Mouse (Mus musculus): Measurements from ENCODE around the gene Gsta2.
A peak's percentile ranks its signal among the peaks of the same experiment; 100 is the strongest.
"Not testable (repeated sequence)": the region's sequence is repeated elsewhere in the genome, so short reads cannot be mapped to it uniquely, and the experiment has no call there.

Gsta2 gene

GRCm38 (mm10) chr9:78365850-78366544 lies 10.4 kb upstream of the Gsta2 start:
- DNase-seq (ENCODE audit: low spot score): no peak

DNA sequence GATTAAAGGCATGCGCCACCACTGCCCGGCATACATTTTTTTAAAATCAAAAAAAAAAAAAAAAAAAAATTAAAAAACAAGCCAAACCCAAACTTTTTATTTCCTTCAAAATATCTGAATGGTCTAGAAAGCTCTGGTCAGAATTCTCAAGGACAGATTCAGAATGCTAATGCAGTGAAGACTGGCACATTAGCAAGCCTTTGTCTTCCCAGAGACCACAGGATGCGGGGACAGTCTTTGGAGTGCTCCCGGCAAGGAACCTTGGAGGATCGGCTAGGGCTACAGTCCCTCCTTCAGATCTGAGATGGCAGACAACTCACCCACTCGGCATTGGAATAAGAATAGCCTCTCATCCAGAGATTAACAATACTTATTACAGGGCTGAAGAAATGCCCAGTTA lies 9.1 kb upstream of the Gsta2 start:
- DNase-seq (ENCODE audit: low spot score): no peak

GRCm38 (mm10) chr9:78363374-78363773 lies 7.8 kb upstream of the Gsta2 start:
- no peak for DNase-seq (ENCODE audit: low spot score)

- no peak for DNase-seq (ENCODE audit: low spot score)
Measured at GRCm38 (mm10) chr9:78360484-78360872, 4.9 kb upstream of the Gsta2 start.

DNA sequence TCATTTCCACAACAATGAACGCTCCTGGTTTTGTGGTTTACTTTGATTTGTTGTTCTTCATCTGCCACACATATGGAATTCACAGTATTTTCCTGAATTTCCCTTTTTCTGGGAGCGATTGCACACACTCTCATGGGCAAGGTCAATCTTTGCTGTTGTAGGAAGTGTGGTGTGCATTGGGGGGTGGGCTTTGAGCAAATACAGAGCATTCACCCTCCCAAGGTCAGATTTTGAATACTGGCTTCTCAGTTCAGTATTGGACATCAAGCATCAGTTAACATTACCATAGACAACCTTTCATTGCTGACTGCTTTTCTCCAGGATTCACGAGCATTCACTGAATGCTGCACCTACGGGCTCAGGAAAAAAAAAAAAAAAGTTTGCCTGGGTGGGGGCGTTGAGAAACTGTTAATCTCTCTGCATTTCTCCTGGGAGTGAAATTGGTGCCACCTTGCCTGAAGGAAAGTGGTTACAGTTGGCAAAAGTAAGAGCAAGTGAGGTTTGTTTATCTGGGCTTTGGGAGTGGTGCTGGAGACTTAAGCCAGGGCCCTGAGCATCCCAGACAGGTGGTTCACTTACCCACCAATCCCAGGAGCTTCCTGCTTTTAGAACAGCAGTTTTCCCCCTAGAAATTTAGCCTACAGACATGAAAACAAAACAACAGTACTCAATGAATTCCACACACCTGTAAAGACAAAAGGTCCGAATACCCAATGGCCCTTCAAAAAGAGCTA lies 4.3 kb upstream of the Gsta2 start:
- DNase-seq (ENCODE audit: low spot score): no peak

GRCm38 (mm10) chr9:78358053-78358452 lies 2.5 kb upstream of the Gsta2 start:
- DNase-seq (ENCODE audit: low spot score): peak; percentile 73

DNA sequence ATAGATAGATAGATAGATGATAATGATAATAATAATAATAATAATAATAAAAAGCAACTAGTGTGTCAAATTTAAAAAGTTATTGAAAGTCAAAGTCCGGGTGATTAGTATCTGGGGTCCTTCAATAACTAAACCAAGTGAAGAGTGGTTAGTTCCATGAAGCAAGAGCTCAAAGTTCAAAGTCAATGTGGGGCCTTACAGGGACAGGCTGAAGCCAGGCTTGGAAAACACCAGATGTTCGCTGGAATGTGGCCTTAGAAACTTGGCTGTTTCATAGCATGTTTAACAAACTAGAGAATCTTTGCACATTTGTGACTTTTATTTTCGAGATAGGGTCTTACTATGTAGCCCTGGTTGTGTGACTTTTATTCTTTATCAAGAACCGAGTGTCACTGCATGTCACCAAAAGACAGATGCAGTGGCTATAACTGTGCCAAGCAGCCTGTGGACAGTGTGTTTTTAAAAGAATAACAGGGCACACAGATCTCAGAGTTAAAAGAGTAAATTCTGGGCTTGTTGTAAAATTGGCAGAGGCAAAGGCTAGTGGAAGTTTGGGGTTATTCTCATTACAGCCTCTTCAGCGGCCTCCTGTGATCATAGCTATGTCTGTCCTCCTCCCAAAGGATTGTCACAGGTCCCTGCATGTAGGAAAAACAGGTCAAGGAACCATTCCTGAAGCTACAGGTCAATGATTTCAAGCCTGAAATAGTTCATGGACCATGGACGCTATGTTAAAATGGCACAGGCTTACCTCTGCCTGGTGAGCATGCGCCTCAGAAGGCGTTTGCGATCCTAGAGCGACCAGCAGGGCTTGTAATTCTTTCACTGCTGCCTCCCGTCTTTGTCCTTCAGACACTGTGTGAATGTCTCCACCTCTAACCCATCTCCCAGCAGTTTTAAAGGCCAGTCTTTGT lies 666 bp downstream of the Gsta2 start:
- DNase-seq (ENCODE audit: low spot score): no peak

DNA sequence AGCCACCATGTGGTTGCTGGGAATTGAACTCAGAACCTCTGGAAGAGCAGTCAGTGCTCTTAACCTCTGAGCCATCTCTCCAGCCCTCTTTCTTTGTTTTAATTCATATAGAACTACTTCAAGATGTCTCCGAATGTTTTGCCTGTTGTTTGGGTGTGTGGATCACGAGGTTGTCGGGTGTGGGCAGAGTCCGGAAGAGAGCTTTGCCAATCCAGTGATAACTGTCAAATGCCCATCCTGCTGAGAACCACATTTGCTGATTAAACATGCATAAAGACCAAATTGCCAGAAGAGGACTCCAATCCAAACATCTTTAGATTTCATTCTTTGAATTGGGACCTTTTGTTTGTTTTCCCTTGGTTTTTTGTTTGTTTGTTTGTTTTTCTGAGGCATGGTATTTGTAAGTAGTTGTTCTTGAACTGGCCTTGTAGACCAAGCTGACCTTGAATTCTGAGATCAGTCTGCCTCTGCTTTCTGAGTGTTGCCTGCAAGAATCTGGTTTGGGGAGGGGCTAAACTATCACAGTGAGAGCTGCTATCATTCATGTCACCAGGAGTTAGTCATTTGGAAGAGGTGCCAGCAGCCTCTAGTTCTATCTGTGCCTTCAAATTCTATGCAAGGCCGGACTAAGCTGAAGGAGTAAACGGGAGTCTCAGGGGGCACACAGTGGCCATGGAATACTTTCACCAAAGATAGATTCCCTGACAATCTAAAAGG lies 3.9 kb downstream of the Gsta2 start:
- DNase-seq (ENCODE audit: low spot score): no peak

DNA sequence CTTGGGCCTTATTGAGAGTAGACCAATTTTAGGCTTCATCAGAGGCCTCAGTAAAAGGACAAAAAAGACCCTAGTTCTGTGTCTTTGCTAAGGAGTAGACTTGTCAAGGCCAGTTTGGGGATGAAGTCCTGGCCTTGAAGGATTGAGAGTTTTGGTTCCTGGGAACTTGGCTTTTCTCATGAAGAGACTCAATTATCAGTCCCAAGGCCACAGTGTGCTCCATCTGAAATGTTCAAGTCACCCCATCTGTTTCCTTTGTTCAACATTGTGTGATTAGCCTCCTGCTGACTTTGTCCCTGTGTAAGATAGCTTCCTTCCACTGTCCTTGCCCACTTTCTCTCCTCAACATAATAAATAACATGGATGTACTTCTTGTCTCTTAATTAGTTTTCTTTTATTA lies 5.6 kb downstream of the Gsta2 start:
- not testable (repeated sequence) for DNase-seq (ENCODE audit: low spot score)

- DNase-seq (ENCODE audit: low spot score): not testable (repeated sequence)
Measured at GRCm38 (mm10) chr9:78349141-78349540, 6.4 kb downstream of the Gsta2 start.

DNA sequence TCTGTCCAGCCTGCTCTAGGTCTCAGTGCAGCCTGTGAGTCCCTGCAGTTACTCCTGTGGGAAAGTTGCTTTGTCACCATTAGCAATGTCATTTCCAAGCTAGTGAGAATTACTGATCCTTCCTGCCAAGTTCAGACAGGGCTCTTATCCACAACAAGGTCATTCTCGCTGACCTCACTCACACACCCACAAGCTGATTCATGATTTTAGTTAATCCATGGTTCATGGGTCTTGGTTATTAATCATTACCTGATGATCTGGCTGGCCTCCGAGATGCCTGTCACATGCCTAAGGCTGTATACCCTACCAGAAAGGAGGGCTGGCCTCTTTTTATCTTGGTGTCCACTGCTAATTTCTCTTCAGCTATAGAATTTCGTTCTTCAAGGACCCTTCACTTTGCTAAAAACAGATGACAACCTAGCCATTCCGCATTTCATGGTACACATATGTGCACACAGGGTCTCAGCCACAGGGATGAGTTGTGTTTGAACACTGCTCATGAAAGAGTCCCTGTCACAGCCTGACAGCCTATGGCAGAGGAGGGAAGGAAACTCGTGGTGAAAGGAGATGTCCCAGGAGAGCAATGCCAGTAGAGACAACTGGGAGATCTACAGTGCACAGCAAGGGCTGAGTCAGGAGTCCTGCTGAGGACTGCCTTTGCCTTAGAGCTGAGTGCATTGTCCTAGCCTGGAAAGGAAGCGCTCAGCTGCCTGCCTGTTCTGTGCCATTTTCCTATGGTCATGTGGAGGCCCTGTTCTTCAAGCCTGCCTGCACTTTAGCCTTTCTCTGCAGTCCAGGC lies 7.2 kb downstream of the Gsta2 start:
- DNase-seq (ENCODE audit: low spot score): not testable (repeated sequence)

- DNase-seq (ENCODE audit: low spot score): no peak
Measured at GRCm38 (mm10) chr9:78347004-78347403, 8.6 kb downstream of the Gsta2 start.

GRCm38 (mm10) chr9:78345235-78345634 lies 10.4 kb downstream of the Gsta2 start:
- DNase-seq (ENCODE audit: low spot score): not testable (repeated sequence)

GRCm38 (mm10) chr9:78343055-78343454 lies 12.5 kb downstream of the Gsta2 start:
- not testable (repeated sequence) for DNase-seq (ENCODE audit: low spot score)

DNA sequence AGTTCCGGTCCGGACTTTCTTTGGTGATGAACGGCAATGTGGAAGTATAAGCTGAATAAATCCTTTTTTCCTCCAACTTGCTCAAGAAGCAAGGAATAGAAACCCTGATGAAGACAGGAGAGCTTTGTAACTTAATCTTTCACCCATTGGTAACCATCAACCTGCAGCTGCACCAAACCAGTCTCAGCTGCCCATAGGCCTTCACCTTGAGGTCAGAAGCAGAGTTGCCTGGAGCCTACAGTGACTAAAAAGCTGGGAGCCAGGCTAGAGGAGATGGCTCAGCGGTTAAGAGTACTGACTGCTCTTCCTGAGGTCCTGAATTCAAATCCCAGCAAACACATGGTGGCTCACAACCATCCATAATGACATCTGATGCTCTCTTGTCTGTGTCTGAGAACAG lies 13.1 kb downstream of the Gsta2 start:
- DNase-seq (ENCODE audit: low spot score): not testable (repeated sequence)

- peak; percentile 62 for DNase-seq (ENCODE audit: low spot score)
Measured at GRCm38 (mm10) chr9:78340324-78340723, 15.3 kb downstream of the Gsta2 start.

GRCm38 (mm10) chr9:78337050-78337449 lies 18.5 kb downstream of the Gsta2 start:
- DNase-seq (ENCODE audit: low spot score): not testable (repeated sequence)

DNA sequence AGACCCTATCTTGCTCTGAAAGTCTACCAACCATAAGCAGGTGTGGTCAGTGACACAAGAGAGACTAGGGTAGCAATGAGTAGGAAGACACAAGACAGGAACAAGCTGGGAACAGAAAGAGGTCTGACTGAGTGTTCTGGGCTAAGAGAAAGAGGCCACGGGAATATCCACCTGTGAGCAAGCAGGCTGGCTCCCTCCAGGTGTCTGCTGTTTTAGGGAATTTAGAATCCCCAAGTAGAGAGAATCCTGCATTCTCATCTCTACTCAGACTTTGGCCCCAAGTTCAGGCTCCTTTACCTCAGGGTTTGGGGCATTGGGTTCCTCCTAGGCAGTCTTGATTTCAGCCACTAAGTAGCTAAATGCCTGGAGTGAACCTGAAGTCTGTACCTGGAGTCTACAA lies 28.3 kb downstream of the Gsta2 start, which contains the start of gene Omt2b:
Gene Omt2b (plus strand): TSS at position 301 of the 400 bp plus-strand sequence.
- DNase-seq (ENCODE audit: low spot score): not testable (repeated sequence)

DNA sequence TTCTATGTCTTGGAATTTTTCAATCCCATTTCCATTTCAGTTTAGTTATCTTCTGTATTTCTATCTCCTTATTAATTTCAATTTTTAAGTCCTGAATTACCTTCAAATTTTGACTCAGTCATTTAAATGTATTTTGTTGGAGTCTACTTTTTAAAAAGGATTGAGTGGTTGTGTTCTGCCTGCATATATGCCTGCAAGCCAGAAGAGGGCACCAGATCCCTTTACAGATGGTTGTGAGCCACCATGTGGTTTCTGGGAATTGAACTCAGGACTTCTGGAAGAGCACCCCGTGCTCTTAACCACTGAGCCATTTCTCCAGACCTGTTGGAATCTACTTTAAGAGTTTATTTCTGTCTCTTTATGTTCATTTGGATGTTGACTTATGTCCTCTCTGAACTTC lies 36.1 kb downstream of the Gsta2 start:
- DNase-seq (ENCODE audit: low spot score): no peak

DNA sequence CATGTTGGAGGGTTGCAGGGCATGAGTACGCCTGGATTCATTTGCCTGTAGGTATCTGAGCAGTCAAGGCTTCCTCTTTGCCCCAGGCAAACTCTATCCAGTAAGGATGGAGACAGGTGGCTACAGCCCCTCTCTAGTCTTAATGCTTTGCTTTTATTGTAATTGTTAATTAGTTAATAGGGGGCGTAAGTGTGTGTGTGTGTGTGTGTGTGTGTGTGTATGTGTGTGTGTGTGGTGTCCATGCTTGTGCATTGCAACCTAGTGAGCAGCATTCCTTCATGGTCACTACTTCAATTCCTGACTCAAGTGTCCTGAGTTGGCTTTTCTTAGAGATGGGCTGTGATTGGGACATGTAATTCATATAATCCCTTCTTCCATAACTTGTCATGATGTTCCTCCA lies 40.9 kb downstream of the Gsta2 start, which contains the start of gene Omt2a:
Gene Omt2a (minus strand): TSS at position 101 of the 400 bp plus-strand sequence.
- DNase-seq (ENCODE audit: low spot score): no peak

DNA sequence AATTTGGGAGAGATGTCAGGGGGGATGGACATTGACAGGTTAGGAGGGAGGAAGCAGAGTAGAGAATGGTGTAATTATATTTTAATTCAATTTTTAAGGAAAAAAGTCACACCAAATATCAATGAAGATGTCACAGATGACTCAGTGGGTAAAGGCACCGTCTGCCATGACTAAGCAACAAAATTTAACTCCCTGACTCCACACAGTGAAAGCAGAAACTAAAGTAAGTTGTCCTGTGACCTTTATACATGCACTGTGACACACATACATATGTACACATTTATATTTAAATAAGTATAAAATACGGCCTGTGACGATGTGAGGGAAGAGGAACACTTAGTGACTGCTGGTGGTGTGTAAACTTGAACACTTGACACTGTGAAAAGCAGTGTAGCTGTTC lies 47.5 kb downstream of the Gsta2 start:
- DNase-seq (ENCODE audit: low spot score): not testable (repeated sequence)

Measured in urinary bladder, postnatal 25 days (tissue).